Mouse (Mus musculus): Measurements from ENCODE around the gene Mtmr12. TPM values are rescaled to one million over a fixed set of nuclear protein-coding genes. Genes with fewer than 3 reads are reported as not detected.

Gene Mtmr12
- polyA plus RNA-seq (2012; rRNA removed), result 12.2 and 18.7 TPM in 2 replicates

DNA sequence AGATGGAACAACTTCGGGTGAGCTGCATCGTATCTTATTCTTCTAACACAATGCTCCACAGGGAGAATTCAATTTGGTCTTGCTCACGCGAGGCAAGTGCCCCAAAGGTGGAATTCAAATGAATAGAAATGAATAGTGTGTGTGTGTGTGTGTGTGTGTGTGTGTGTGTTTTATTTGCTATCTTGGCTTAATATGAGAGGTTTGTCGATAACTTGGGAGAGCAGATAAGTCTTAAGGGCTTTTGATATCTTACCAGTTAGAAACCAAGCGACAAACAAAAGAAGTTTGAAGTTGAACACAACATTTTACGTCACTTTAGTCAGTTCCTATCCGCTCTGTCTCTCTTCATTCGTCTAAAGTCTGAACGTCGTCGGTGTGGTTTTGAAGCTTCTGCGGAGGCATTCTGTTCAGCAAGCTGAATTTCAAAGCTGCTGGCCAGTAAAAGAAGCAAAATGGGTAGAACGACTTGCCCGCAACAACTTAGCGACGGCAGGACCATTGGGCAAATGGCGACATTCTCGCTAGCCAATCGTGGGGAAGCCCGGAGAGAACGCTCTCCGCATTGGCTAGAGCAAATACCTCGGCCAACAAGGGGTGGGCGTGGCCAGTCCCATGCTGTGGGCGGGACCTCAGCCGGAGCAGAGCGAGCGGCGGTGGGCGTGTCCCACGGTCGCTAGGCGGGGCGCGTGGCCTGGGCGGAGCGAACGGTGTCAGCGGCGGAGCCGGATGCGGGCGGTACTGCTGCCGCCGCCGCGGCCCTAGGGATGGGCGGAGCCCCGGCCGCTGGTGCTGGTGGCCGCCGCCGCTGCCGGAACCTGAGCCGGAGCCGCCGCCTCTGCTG lies at the start of gene Mtmr12:
Mtmr12 (plus strand) TSS at position 710 of the 841 bp plus-strand sequence.

DNA sequence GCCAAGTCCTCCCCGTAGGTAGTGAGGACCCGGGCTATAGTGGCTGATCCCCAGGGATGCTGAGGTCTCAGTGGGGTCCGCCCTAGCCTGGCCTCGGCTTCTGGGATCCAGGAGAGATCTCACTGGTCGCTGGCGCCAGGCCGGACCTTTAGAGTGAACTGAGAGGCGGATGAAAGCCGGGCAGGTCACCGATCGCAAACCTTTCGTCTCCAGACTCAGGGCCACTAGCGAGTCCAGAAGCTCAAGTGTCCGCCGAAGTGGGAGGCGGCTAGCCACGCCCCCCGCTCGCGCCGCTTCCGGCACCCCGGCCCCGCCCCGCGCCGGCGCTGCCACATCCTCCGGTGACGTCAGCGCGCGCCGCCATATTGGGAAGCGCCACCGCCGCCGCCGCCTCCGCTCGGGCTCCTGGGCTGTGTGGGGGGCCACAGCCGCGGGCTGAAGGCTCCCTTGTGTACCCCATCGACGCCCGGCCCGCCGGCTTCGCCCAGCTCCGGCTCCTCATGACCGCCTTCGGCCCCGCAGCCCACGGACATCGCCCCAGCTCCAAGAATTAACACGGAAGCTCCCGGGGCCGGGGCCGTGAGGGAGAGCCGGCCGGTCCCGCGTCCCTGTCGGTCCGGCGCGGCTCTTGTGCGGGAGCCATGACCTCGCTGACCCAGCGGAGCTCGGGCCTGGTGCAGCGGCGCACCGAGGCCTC lies 116.4 kb downstream of the Mtmr12 start, which contains the start of gene Golph3:
Golph3 (plus strand) TSS at position 360 of the 697 bp plus-strand sequence.

DNA sequence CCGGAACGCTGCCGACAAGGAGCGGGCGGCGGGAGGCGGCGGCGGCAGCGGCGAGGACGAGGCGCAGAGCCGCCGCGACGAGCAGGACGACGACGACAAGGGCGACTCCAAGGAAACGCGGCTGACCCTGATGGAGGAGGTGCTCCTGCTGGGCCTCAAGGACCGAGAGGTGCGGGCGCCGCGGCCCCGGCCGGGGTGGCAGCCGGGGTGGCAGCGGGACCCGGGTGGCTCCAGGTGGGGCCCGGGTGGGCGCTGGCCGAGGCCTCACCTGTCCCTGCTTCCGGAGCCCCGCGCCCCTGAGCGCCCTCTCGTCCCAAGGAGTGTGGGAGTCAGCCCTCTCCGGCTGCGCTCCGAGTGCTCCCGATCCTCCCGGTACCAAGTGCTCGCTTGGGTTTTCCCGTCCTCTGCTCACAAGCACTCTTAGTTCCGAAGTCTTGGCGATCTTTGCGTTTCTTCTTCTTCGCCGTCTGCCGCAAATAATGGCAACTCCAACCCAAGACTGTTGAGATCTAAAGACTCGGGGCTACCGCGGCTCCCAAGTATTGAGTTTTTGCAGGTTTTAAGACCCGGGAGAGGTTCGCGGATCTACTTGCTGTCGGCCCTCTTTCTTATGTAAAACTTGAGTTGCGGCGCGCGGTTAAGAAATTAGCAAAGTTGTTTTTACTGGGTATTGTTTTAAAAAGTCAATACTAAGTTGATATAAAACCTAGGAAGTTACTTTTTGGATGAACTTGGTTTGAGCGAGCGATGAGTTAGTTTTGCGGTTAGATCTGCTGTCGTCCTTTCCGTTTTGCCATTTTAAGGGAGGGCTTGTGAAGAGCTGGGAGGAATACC lies 117.2 kb downstream of the Mtmr12 start, which contains the start of gene 1810049J17Rik:
1810049J17Rik (minus strand) TSS at position 112 of the 834 bp plus-strand sequence.

Other genes starting within 250 kb of the Mtmr12 start
- 287 and 373 TPM in 2 replicates for gene Sub1, start 208.0 kb upstream of the Mtmr12 start, polyA plus RNA-seq (2012; rRNA removed)
- 78.4 and 103 TPM in 2 replicates for gene Zfr, start 87.2 kb upstream of the Mtmr12 start, polyA plus RNA-seq (2012; rRNA removed)
- 76.5 and 87.6 TPM in 2 replicates for gene Golph3, start 116.4 kb downstream of the Mtmr12 start, polyA plus RNA-seq (2012; rRNA removed)
- gene 1810049J17Rik, start 116.9 kb downstream of the Mtmr12 start, polyA plus RNA-seq (2012; rRNA removed), result not detected in 2 replicates